Mouse (Mus musculus): ENCODE data around the gene Tmem141. TPM values are rescaled to one million over a fixed set of nuclear protein-coding genes. Genes with fewer than 3 reads are reported as not detected.

The Tmem141 gene
- polyA plus RNA-seq, 1 experiment from 2014 or later: 23.3 TPM

- Histone ChIP-seq H3K4me3 (ENCODE audit: inconsistent target) (no peak overlapping the region), H3K36me3 (ENCODE audit: inconsistent target) (no peaks in the 10 kb centered on the region), H3K27ac (no peak overlapping the region), H3K79me2 (ENCODE audit: inconsistent target) (no peaks in the 10 kb centered on the region)
- WGBS (ENCODE audit: missing documents): 30% methylated on average over 87 of the region's 92 CpGs
Observed at GRCm38 (mm10) chr2:25576965-25577891, 44.6 kb downstream of the Tmem141 start.

GRCm38 (mm10) chr2:25576028-25576850 is 45.6 kb downstream of the Tmem141 start:
- H3K27ac ChIP-seq: no peak overlapping the region
- H3K36me3 ChIP-seq (ENCODE audit: inconsistent target): no peaks in the 10 kb centered on the region
- WGBS (ENCODE audit: missing documents): 95% methylated on average over 13 of the region's 16 CpGs
- no peak overlapping the region for H3K4me3 ChIP-seq (ENCODE audit: inconsistent target)
- no peaks in the 10 kb centered on the region for H3K79me2 ChIP-seq (ENCODE audit: inconsistent target)

- Histone ChIP-seq H3K4me3 (ENCODE audit: inconsistent target) (peak overlapping the region; percentile 43), H3K27ac (peak overlapping the region; percentile 52; the same call in 1 of the 2 replicates), H3K36me3 (ENCODE audit: inconsistent target) (no peaks in the 10 kb centered on the region), H3K79me2 (ENCODE audit: inconsistent target) (no peaks in the 10 kb centered on the region)
- 27% methylated on average over 21 of the region's 21 CpGs for WGBS (ENCODE audit: missing documents)
Observed at GRCm38 (mm10) chr2:25575432-25576027, 46.3 kb downstream of the Tmem141 start.

GRCm38 (mm10) chr2:25574579-25575431 is 47.0 kb downstream of the Tmem141 start, which contains the start of the genes Mamdc4 and Phpt1:
Mamdc4 (minus strand) TSS chr2:25574845.
Phpt1 (minus strand) TSS chr2:25575224.
- no peaks in the 10 kb centered on the region for H3K79me2 ChIP-seq (ENCODE audit: inconsistent target)
- H3K27ac ChIP-seq: peak within 1 kb of the TSS; percentile 52
- peak within 1 kb of the TSS; percentile 43 for H3K4me3 ChIP-seq (ENCODE audit: inconsistent target)
- WGBS (ENCODE audit: missing documents): under 1% methylated on average over 39 of the region's 45 CpGs
- no peaks in the 10 kb centered on the region for H3K36me3 ChIP-seq (ENCODE audit: inconsistent target)

GRCm38 (mm10) chr2:25574136-25574535 is 47.7 kb downstream of the Tmem141 start:
- H3K36me3 ChIP-seq (ENCODE audit: inconsistent target): no peaks in the 10 kb centered on the region

GRCm38 (mm10) chr2:25573068-25573467 is 48.7 kb downstream of the Tmem141 start:
- Histone ChIP-seq H3K27ac (no peak overlapping the region), H3K4me3 (ENCODE audit: inconsistent target) (no peak overlapping the region), H3K36me3 (ENCODE audit: inconsistent target) (no peaks in the 10 kb centered on the region), H3K79me2 (ENCODE audit: inconsistent target) (no peaks in the 10 kb centered on the region)
- 100% methylated on average over 2 of the region's 2 CpGs for WGBS (ENCODE audit: missing documents)

More at GRCm38 (mm10) chr2:25574136-25574535, 47.7 kb downstream of the Tmem141 start:
- peak overlapping the region; percentile 43 for H3K4me3 ChIP-seq (ENCODE audit: inconsistent target)
- 24% methylated on average over 11 of the region's 11 CpGs for whole genome bisulfite sequencing (ENCODE audit: missing documents)
- H3K79me2 ChIP-seq (ENCODE audit: inconsistent target): no peaks in the 10 kb centered on the region
- peak overlapping the region; percentile 52 for H3K27ac ChIP-seq

GRCm38 (mm10) chr2:25571221-25571620 is 50.6 kb downstream of the Tmem141 start:
- 98% methylated on average over 4 of the region's 4 CpGs for WGBS (ENCODE audit: missing documents)
- no peaks in the 10 kb centered on the region for H3K36me3 ChIP-seq (ENCODE audit: inconsistent target)

More at GRCm38 (mm10) chr2:25571221-25571620, 50.6 kb downstream of the Tmem141 start:
- Histone ChIP-seq H3K27ac (no peak overlapping the region), H3K79me2 (ENCODE audit: inconsistent target) (no peaks in the 10 kb centered on the region), H3K4me3 (ENCODE audit: inconsistent target) (no peak overlapping the region)

Other genes starting within 250 kb of the Tmem141 start
- 0.13 to 0.73 TPM in 2 of 3 replicates, not detected in the other for gene Sapcd2, start 249.7 kb downstream of the Tmem141 start, polyA plus RNA-seq (2018)
- gene Entpd2, start 226.1 kb downstream of the Tmem141 start, polyA plus RNA-seq (2018): 0.07 TPM in 1 of 3 replicates, not detected in the others
- gene Npdc1, start 222.7 kb downstream of the Tmem141 start, polyA plus RNA-seq (2018): 1.2 to 2.9 TPM (median 2.5 TPM) in 3 replicates
- gene Fut7, start 198.7 kb downstream of the Tmem141 start, polyA plus RNA-seq (2018): 1.3 to 2.4 TPM (median 2.2 TPM) in 3 replicates
- gene Abca2, start 193.3 kb downstream of the Tmem141 start, polyA plus RNA-seq (2018): 9.5 to 19.7 TPM (median 13.5 TPM) in 3 replicates
- not detected in 3 replicates for gene Clic3, start 165.2 kb downstream of the Tmem141 start, polyA plus RNA-seq (2018)
- gene Paxx, start 160.9 kb downstream of the Tmem141 start, polyA plus RNA-seq (2018): 6.0 to 12.9 TPM (median 6.4 TPM) in 3 replicates
- gene Ptgds, start 152.0 kb downstream of the Tmem141 start, polyA plus RNA-seq (2018): not detected in 3 replicates
- not detected in 3 replicates for gene Lcn12, start 128.1 kb downstream of the Tmem141 start, polyA plus RNA-seq (2018)
- 21.9 to 35.3 TPM (median 28.7 TPM) in 3 replicates for gene Fbxw5, start 121.3 kb downstream of the Tmem141 start, polyA plus RNA-seq (2018)
- gene C8g, start 120.3 kb downstream of the Tmem141 start, polyA plus RNA-seq (2018): 0.14 to 2.1 TPM in 2 of 3 replicates, not detected in the other
- 6.2 to 13.5 TPM (median 12.4 TPM) in 3 replicates for gene Traf2, start 75.1 kb downstream of the Tmem141 start, polyA plus RNA-seq (2018)
- gene Edf1, start 64.2 kb downstream of the Tmem141 start, polyA plus RNA-seq (2018): 258 to 279 TPM (median 262 TPM) in 3 replicates
- 0.04 to 0.60 TPM (median 0.15 TPM) in 3 replicates for gene Mamdc4, start 47.2 kb downstream of the Tmem141 start, polyA plus RNA-seq (2018)
- 9.0 to 13.7 TPM (median 13.0 TPM) in 3 replicates for gene Phpt1, start 46.8 kb downstream of the Tmem141 start, polyA plus RNA-seq (2018)
- gene Ajm1, start 40.2 kb downstream of the Tmem141 start, polyA plus RNA-seq (2018): 0.07 to 0.50 TPM (median 0.26 TPM) in 3 replicates
- gene Rabl6, start 13.5 kb downstream of the Tmem141 start, polyA plus RNA-seq (2018): 48.4 to 64.3 TPM (median 52.1 TPM) in 3 replicates
- gene Ccdc183, start 4.3 kb downstream of the Tmem141 start, polyA plus RNA-seq (2018): not detected in 3 replicates
- gene Fcna, start 6.0 kb upstream of the Tmem141 start, polyA plus RNA-seq (2018): 12.7 to 19.5 TPM (median 16.6 TPM) in 3 replicates
- not detected in 3 replicates for gene Lcn8, start 31.1 kb upstream of the Tmem141 start, polyA plus RNA-seq (2018)
- gene Lcn5, start 35.9 kb upstream of the Tmem141 start, polyA plus RNA-seq (2018): not detected in 3 replicates
- not detected in 3 replicates for gene Lcn6, start 54.8 kb upstream of the Tmem141 start, polyA plus RNA-seq (2018)
- gene Lcn10, start 60.7 kb upstream of the Tmem141 start, polyA plus RNA-seq (2018): not detected in 3 replicates
- not detected in 3 replicates for gene Obp2a, start 78.0 kb upstream of the Tmem141 start, polyA plus RNA-seq (2018)
- 8.6 to 19.6 TPM (median 15.7 TPM) in 3 replicates for gene Bmyc, start 84.7 kb upstream of the Tmem141 start, polyA plus RNA-seq (2018)
- not detected in 3 replicates for gene Obp2b, start 115.0 kb upstream of the Tmem141 start, polyA plus RNA-seq (2018)
- not detected in 3 replicates for gene Lcn3, start 143.6 kb upstream of the Tmem141 start, polyA plus RNA-seq (2018)
- not detected in 3 replicates for gene Lcn11, start 155.0 kb upstream of the Tmem141 start, polyA plus RNA-seq (2018)
- not detected in 3 replicates for gene Gm13539, start 160.3 kb upstream of the Tmem141 start, polyA plus RNA-seq (2018)
- not detected in 3 replicates for gene Glt6d1, start 193.8 kb upstream of the Tmem141 start, polyA plus RNA-seq (2018)
- gene Lcn9, start 201.1 kb upstream of the Tmem141 start, polyA plus RNA-seq (2018): not detected in 3 replicates
- not detected in 3 replicates for gene Sohlh1, start 225.2 kb upstream of the Tmem141 start, polyA plus RNA-seq (2018)
- gene Kcnt1, start 241.7 kb upstream of the Tmem141 start, polyA plus RNA-seq (2018): not detected in 3 replicates